Mouse (Mus musculus) kidney, postnatal 4 days (tissue): ENCODE data around the gene Gucy2e.

Experiments
- DNase-seq, 2 experiments: peaks; one replicate each; pipeline ENCODE4 v3.0.0; 2021; ENCODE audit warnings: mixed read lengths in 2 of 2

Gene Gucy2e

DNA sequence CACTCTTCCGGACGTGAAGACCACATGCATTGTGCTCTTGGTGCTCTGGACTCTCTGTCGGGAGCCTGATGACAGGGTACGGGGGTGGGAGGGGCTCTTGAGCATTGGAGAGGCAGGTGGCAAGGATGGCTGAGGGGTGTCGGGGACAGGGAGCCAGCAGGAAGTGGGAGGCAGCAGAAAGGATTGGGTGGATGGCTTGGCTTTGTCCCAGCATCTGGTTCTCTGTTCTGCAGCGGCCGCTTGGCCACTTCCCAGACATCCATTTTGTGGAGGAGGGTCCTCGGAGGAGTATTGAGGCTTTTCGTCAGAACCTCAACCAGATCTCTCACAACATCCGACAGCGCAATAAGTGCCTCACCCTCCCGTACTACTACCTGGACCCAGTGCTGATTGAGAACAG is 67.5 kb downstream of the Gucy2e start:
- DNase-seq: peak; percentile 14 to 42
